Mouse (Mus musculus): ENCODE data around the gene Taar6. TPM values are rescaled to one million over a fixed set of nuclear protein-coding genes. Genes with fewer than 3 reads are reported as not detected.

Gene Taar6
- polyA plus RNA-seq, 1 experiment from 2014 or later: not detected

GRCm38 (mm10) chr10:23964921-23965610 is 20.4 kb downstream of the Taar6 start:
- H3K27me3 ChIP-seq (ENCODE audit: low read depth, poor library complexity, severe bottlenecking): no peaks in the 10 kb centered on the region
- no peaks in the 10 kb centered on the region for H3K9me3 ChIP-seq (replicated peaks)
- no peak overlapping the region for H3K27ac ChIP-seq
- no peaks in the 10 kb centered on the region for H3K4me1 ChIP-seq
- no peak overlapping the region for H3K4me3 ChIP-seq
- no peak for DNase-seq (ENCODE audit: low spot score)
- no peaks in the 10 kb centered on the region for H3K36me3 ChIP-seq
- 88% methylated on average over 6 of the region's 6 CpGs for WGBS

DNA sequence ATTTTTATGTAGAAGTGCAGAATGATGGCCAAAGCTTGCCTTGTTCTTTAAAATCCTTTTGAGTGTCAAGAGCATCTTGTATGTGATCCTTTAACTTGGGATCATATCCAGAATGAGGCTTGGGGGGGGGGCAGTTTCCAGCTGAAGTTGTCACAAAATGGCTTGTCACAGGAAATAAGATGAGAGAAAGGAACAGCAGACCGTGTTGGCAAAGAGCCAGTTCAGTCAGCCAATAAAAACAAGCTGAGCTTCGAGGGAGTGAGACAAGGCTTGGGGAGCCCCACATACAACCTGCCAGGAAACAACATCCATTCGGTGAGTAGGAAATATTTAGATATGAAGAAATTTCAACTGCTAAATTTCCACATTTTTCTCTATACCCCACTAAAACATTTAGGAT is 22.0 kb downstream of the Taar6 start:
- no peak overlapping the region for H3K4me3 ChIP-seq
- H3K27ac ChIP-seq: no peak overlapping the region
- no peaks in the 10 kb centered on the region for H3K36me3 ChIP-seq
- WGBS: 76% methylated on average over 3 of the region's 3 CpGs
- no peaks in the 10 kb centered on the region for H3K27me3 ChIP-seq (ENCODE audit: low read depth, poor library complexity, severe bottlenecking)
- no peaks in the 10 kb centered on the region for H3K9me3 ChIP-seq (replicated peaks)
- no peaks in the 10 kb centered on the region for H3K4me1 ChIP-seq
- DNase-seq (ENCODE audit: low spot score): no peak

GRCm38 (mm10) chr10:23960444-23960915 is 25.0 kb downstream of the Taar6 start, which contains the start of gene Taar4:
Gene Taar4, plus strand, starts transcription at chr10:23960494.
- Histone ChIP-seq H3K9me3 (replicated peaks) (no peaks in the 10 kb centered on the region), H3K27ac (no peak within 1 kb of the TSS), H3K4me1 (no peaks in the 10 kb centered on the region), H3K36me3 (no peaks in the 10 kb centered on the region), H3K4me3 (no peak within 1 kb of the TSS), H3K27me3 (ENCODE audit: low read depth, poor library complexity, severe bottlenecking) (no peaks in the 10 kb centered on the region)
- no peak for DNase-seq (ENCODE audit: low spot score)
- 93% methylated on average over 13 of the region's 13 CpGs for WGBS

- Histone ChIP-seq H3K4me1 (no peaks in the 10 kb centered on the region), H3K9me3 (replicated peaks) (no peaks in the 10 kb centered on the region), H3K36me3 (no peaks in the 10 kb centered on the region), H3K27ac (no peak overlapping the region), H3K27me3 (ENCODE audit: low read depth, poor library complexity, severe bottlenecking) (no peaks in the 10 kb centered on the region), H3K4me3 (no peak overlapping the region)
- DNase-seq (ENCODE audit: low spot score): no peak
- 73% methylated on average over 3 of the region's 3 CpGs for WGBS
Measured at GRCm38 (mm10) chr10:23959071-23959470, 26.4 kb downstream of the Taar6 start.

DNA sequence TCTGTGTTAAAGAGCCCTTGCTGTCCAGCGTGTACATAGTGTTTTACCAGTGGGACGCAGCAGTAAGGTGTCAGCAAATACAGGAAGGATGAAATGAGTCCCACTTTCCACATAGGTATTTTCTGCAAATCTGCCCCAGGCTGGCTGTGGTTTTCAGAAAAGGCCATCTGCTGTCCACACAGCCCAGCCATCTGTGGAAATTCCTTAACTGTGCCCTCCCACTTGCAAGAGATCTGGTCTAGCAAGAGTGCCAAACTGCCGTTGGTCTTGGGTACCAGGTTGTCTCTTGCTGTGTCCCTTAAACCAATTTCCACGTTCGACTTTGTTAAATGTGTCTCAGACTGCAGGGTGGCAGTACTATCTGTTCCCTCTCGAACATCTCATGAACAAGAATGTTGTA is 33.7 kb downstream of the Taar6 start:
- H3K27me3 ChIP-seq (ENCODE audit: low read depth, poor library complexity, severe bottlenecking): no peaks in the 10 kb centered on the region
- no peaks in the 10 kb centered on the region for H3K36me3 ChIP-seq
- H3K4me3 ChIP-seq: no peak overlapping the region
- no peak overlapping the region for H3K27ac ChIP-seq
- no peak for DNase-seq (ENCODE audit: low spot score)
- H3K4me1 ChIP-seq: no peaks in the 10 kb centered on the region
- H3K9me3 ChIP-seq (replicated peaks): no peaks in the 10 kb centered on the region
- 87% methylated on average over 6 of the region's 6 CpGs for WGBS

DNA sequence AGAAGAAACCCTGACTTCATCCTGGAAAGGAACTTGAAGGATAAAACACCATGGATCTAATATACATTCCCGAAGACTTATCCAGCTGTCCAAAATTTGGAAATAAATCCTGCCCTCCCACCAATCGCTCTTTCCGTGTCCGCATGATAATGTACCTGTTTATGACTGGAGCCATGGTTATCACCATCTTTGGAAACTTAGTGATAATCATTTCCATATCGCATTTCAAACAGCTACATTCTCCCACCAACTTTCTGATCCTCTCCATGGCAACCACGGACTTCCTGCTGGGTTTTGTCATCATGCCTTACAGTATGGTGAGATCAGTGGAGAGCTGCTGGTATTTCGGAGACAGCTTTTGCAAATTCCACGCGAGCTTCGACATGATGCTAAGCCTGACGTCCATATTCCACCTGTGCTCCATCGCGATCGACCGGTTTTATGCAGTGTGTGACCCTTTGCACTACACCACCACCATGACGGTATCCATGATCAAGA is 35.9 kb downstream of the Taar6 start, which contains the start of gene Taar3:
TSS of gene Taar3 (plus strand) at position 51 of the 498 bp plus-strand sequence.
- H3K36me3 ChIP-seq: no peaks in the 10 kb centered on the region
- no peaks in the 10 kb centered on the region for H3K4me1 ChIP-seq
- no peak within 1 kb of the TSS for H3K27ac ChIP-seq
- 90% methylated on average over 16 of the region's 16 CpGs for WGBS
- H3K9me3 ChIP-seq (replicated peaks): no peaks in the 10 kb centered on the region
- no peaks in the 10 kb centered on the region for H3K27me3 ChIP-seq (ENCODE audit: low read depth, poor library complexity, severe bottlenecking)
- H3K4me3 ChIP-seq: no peak within 1 kb of the TSS
- no peak for DNase-seq (ENCODE audit: low spot score)

GRCm38 (mm10) chr10:23948026-23948425 is 37.4 kb downstream of the Taar6 start:
- Histone ChIP-seq H3K36me3 (no peaks in the 10 kb centered on the region), H3K27me3 (ENCODE audit: low read depth, poor library complexity, severe bottlenecking) (no peaks in the 10 kb centered on the region), H3K9me3 (replicated peaks) (no peaks in the 10 kb centered on the region), H3K27ac (no peak overlapping the region), H3K4me1 (no peaks in the 10 kb centered on the region), H3K4me3 (no peak overlapping the region)
- 81% methylated on average over 7 of the region's 7 CpGs for WGBS
- no peak for DNase-seq (ENCODE audit: low spot score)

DNA sequence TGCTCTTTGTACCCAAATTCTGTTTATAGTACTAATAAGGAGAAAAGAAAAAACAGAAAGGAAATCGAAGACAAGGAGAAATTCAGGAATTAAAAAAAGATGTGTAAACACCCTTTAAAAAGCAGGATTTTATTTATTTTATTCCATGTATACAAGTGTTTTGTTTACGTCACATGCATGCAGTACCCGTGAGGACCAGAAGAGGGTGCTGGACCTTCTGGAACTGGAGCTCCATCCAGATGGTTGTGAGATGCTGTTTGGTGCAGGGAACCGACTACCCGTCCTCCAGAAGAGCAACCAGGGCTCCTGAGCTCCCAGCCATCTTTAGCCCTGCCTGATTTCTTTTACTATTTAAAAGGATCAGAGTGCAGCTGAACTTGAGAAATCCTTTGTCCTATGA is 43.0 kb downstream of the Taar6 start:
- Histone ChIP-seq H3K36me3 (no peaks in the 10 kb centered on the region), H3K4me1 (no peaks in the 10 kb centered on the region), H3K27me3 (ENCODE audit: low read depth, poor library complexity, severe bottlenecking) (no peaks in the 10 kb centered on the region), H3K27ac (no peak overlapping the region), H3K9me3 (replicated peaks) (no peaks in the 10 kb centered on the region), H3K4me3 (no peak overlapping the region)
- no peak for DNase-seq (ENCODE audit: low spot score)
- WGBS: 83% methylated on average over 5 of the region's 5 CpGs

GRCm38 (mm10) chr10:23938312-23938711 is 47.1 kb downstream of the Taar6 start, which contains the start of gene Taar2:
Gene Taar2, plus strand, starts transcription at chr10:23938572.
- Histone ChIP-seq H3K27ac (no peak within 1 kb of the TSS), H3K4me3 (no peak within 1 kb of the TSS), H3K4me1 (no peaks in the 10 kb centered on the region), H3K36me3 (no peaks in the 10 kb centered on the region), H3K27me3 (ENCODE audit: low read depth, poor library complexity, severe bottlenecking) (no peaks in the 10 kb centered on the region), H3K9me3 (replicated peaks) (no peaks in the 10 kb centered on the region)
- DNase-seq (ENCODE audit: low spot score): no peak
- WGBS: 68% methylated on average over 6 of the region's 6 CpGs

DNA sequence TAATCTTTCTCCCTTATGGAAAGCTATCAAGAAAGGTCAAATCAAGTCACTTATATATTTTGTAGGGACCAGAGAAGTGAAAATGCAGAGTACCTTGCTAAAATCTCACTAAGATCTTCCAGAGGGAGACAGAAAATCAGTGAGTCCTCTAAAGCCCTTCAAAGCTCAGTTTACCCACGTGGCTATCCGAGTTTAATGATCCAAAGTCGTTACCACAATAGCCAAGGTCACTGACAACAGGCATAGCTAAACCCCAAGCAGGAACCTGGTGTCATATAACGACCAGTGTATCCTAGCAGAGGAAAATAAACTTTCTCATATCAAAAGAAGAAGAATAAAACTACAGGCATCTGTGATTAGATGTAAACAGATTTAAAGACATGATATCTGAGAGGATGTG is 47.8 kb downstream of the Taar6 start:
- no peaks in the 10 kb centered on the region for H3K9me3 ChIP-seq (replicated peaks)
- H3K4me1 ChIP-seq: no peaks in the 10 kb centered on the region
- no peak overlapping the region for H3K27ac ChIP-seq
- H3K36me3 ChIP-seq: no peaks in the 10 kb centered on the region
- 36% methylated on average over 4 of the region's 4 CpGs for WGBS
- no peaks in the 10 kb centered on the region for H3K27me3 ChIP-seq (ENCODE audit: low read depth, poor library complexity, severe bottlenecking)
- no peak for DNase-seq (ENCODE audit: low spot score)
- H3K4me3 ChIP-seq: no peak overlapping the region

Other genes with a start within 250 kb of the Taar6 start
- 146 and 189 TPM in 2 replicates for gene Rps12, start 198.4 kb downstream of the Taar6 start, polyA plus RNA-seq (2016; fragmentation: Nextera tagmentation; extraction: Ambion mirVana)
- gene Slc18b1, start 188.7 kb downstream of the Taar6 start, polyA plus RNA-seq (2016; fragmentation: Nextera tagmentation; extraction: Ambion mirVana): 10.3 and 13.8 TPM in 2 replicates
- not detected in 2 replicates for gene Vnn3, start 134.2 kb downstream of the Taar6 start, polyA plus RNA-seq (2016; fragmentation: Nextera tagmentation; extraction: Ambion mirVana)
- 0.43 and 0.68 TPM in 2 replicates for gene Vnn1, start 91.0 kb downstream of the Taar6 start, polyA plus RNA-seq (2016; fragmentation: Nextera tagmentation; extraction: Ambion mirVana)
- gene Taar1, start 65.3 kb downstream of the Taar6 start, polyA plus RNA-seq (2016; fragmentation: Nextera tagmentation; extraction: Ambion mirVana): not detected in 2 replicates
- not detected in 2 replicates for gene Taar2, start 47.1 kb downstream of the Taar6 start, polyA plus RNA-seq (2016; fragmentation: Nextera tagmentation; extraction: Ambion mirVana)
- gene Taar3, start 36.1 kb downstream of the Taar6 start, polyA plus RNA-seq (2016; fragmentation: Nextera tagmentation; extraction: Ambion mirVana): not detected in 2 replicates
- not detected in 2 replicates for gene Taar4, start 25.2 kb downstream of the Taar6 start, polyA plus RNA-seq (2016; fragmentation: Nextera tagmentation; extraction: Ambion mirVana)
- gene Taar5, start 14.9 kb downstream of the Taar6 start, polyA plus RNA-seq (2016; fragmentation: Nextera tagmentation; extraction: Ambion mirVana): not detected in 2 replicates
- not detected in 2 replicates for gene Taar7a, start 7.8 kb upstream of the Taar6 start, polyA plus RNA-seq (2016; fragmentation: Nextera tagmentation; extraction: Ambion mirVana)
- not detected in 2 replicates for gene Taar7b, start 14.3 kb upstream of the Taar6 start, polyA plus RNA-seq (2016; fragmentation: Nextera tagmentation; extraction: Ambion mirVana)
- gene Taar7d, start 41.6 kb upstream of the Taar6 start, polyA plus RNA-seq (2016; fragmentation: Nextera tagmentation; extraction: Ambion mirVana): not detected in 2 replicates
- gene Taar7e, start 52.0 kb upstream of the Taar6 start, polyA plus RNA-seq (2016; fragmentation: Nextera tagmentation; extraction: Ambion mirVana): not detected in 2 replicates
- gene Taar7f, start 63.9 kb upstream of the Taar6 start, polyA plus RNA-seq (2016; fragmentation: Nextera tagmentation; extraction: Ambion mirVana): not detected in 2 replicates
- gene Taar8a, start 90.9 kb upstream of the Taar6 start, polyA plus RNA-seq (2016; fragmentation: Nextera tagmentation; extraction: Ambion mirVana): not detected in 2 replicates
- gene Taar8b, start 106.6 kb upstream of the Taar6 start, polyA plus RNA-seq (2016; fragmentation: Nextera tagmentation; extraction: Ambion mirVana): not detected in 2 replicates
- not detected in 2 replicates for gene Taar8c, start 116.3 kb upstream of the Taar6 start, polyA plus RNA-seq (2016; fragmentation: Nextera tagmentation; extraction: Ambion mirVana)
- not detected in 2 replicates for gene Taar9, start 123.9 kb upstream of the Taar6 start, polyA plus RNA-seq (2016; fragmentation: Nextera tagmentation; extraction: Ambion mirVana)
- 23.7 and 34.1 TPM in 2 replicates for gene Stx7, start 163.7 kb upstream of the Taar6 start, polyA plus RNA-seq (2016; fragmentation: Nextera tagmentation; extraction: Ambion mirVana)
- 3.2 and 6.0 TPM in 2 replicates for gene Moxd1, start 237.9 kb upstream of the Taar6 start, polyA plus RNA-seq (2016; fragmentation: Nextera tagmentation; extraction: Ambion mirVana)

Data from limb, embryonic 10.5 days (tissue).